Mouse (Mus musculus) right cerebral cortex, adult 18-20 months (tissue): ENCODE results near the gene Camk1d.

Experiments used
- DNase-seq: peaks from one replicate; pipeline ENCODE4 v3.0.0; 2022; ENCODE audit warnings: mixed read lengths

Camk1d gene

GRCm38 (mm10) chr2:5707871-5708733, 6.2 kb downstream of the Camk1d start:
- DNase-seq: no peak

- no peak for DNase-seq
Measured at GRCm38 (mm10) chr2:5706618-5707017, 7.7 kb downstream of the Camk1d start.

- no peak for DNase-seq
Measured at GRCm38 (mm10) chr2:5702370-5702769, 11.9 kb downstream of the Camk1d start.

GRCm38 (mm10) chr2:5700931-5701330, 13.4 kb downstream of the Camk1d start:
- DNase-seq: no peak

GRCm38 (mm10) chr2:5698451-5698850, 15.9 kb downstream of the Camk1d start:
- DNase-seq: no peak

GRCm38 (mm10) chr2:5694094-5694493, 20.2 kb downstream of the Camk1d start:
- no peak for DNase-seq

- DNase-seq: no peak
Measured at GRCm38 (mm10) chr2:5691729-5692128, 22.6 kb downstream of the Camk1d start.

- DNase-seq: no peak
Measured at GRCm38 (mm10) chr2:5683366-5683765, 30.9 kb downstream of the Camk1d start.

GRCm38 (mm10) chr2:5681909-5682308, 32.4 kb downstream of the Camk1d start:
- DNase-seq: no peak

GRCm38 (mm10) chr2:5681302-5681701, 33.0 kb downstream of the Camk1d start:
- DNase-seq: peak; percentile 31

- no peak for DNase-seq
Measured at GRCm38 (mm10) chr2:5679055-5679454, 35.3 kb downstream of the Camk1d start.

GRCm38 (mm10) chr2:5677472-5677871, 36.8 kb downstream of the Camk1d start:
- DNase-seq: no peak

GRCm38 (mm10) chr2:5676786-5677185, 37.5 kb downstream of the Camk1d start:
- no peak for DNase-seq

GRCm38 (mm10) chr2:5676143-5676483, 38.2 kb downstream of the Camk1d start:
- no peak for DNase-seq

- DNase-seq: peak; percentile 76
Measured at GRCm38 (mm10) chr2:5675431-5676142, 38.7 kb downstream of the Camk1d start.

GRCm38 (mm10) chr2:5674512-5674911, 39.8 kb downstream of the Camk1d start:
- DNase-seq: no peak

- no peak for DNase-seq
Measured at GRCm38 (mm10) chr2:5673816-5674215, 40.5 kb downstream of the Camk1d start.

- DNase-seq: no peak
Measured at GRCm38 (mm10) chr2:5672906-5673589, 41.3 kb downstream of the Camk1d start.

GRCm38 (mm10) chr2:5670146-5670545, 44.2 kb downstream of the Camk1d start:
- no peak for DNase-seq

- DNase-seq: no peak
Measured at GRCm38 (mm10) chr2:5669498-5670040, 44.7 kb downstream of the Camk1d start.

- no peak for DNase-seq
Measured at GRCm38 (mm10) chr2:5668940-5669339, 45.4 kb downstream of the Camk1d start.

- no peak for DNase-seq
Measured at GRCm38 (mm10) chr2:5663499-5663898, 50.8 kb downstream of the Camk1d start.

GRCm38 (mm10) chr2:5661946-5662345, 52.4 kb downstream of the Camk1d start:
- no peak for DNase-seq
